Mouse (Mus musculus) stomach, postnatal 0 days (tissue): ENCODE measurements around the gene Ifitm7. TPM values are rescaled to one million over a fixed set of nuclear protein-coding genes. Genes with fewer than 3 reads are reported as not detected.

Experiments used
- ATAC-seq: fragments of 200-750 bp; cut with Nextera tagmentation; 2 replicates; pipeline ENCODE4 v1.8.0; 2017; ENCODE audit not compliant: low FRiP score, low TSS enrichment
- DNase-seq: peaks from one replicate; pipeline ENCODE4 v3.0.0-alpha.2; 2016; ENCODE audit warnings: low spot score
- H3K27ac ChIP-seq: fragments of 300-500 bp; sonication (generic); replicated peaks from 2 replicates; pipeline ENCODE4 v1.5.1; 2014; ENCODE audit warnings: mild to moderate bottlenecking, control low read depth
- H3K27me3 ChIP-seq: fragments of 300-500 bp; sonication (generic); 2 replicates; pipeline ENCODE4 v1.6.1; 2014; ENCODE audit warnings: low read length; ENCODE audit not compliant: control insufficient read depth, insufficient read depth
- H3K36me3 ChIP-seq: fragments of 300-500 bp; sonication (generic); 2 replicates; pipeline ENCODE4 v1.6.1; 2014; ENCODE audit warnings: low read length, mixed read lengths; ENCODE audit not compliant: control insufficient read depth, insufficient read depth
- H3K4me1 ChIP-seq: fragments of 300-500 bp; sonication (generic); replicated peaks from 2 replicates; pipeline ENCODE4 v1.6.1; 2014; ENCODE audit warnings: antibody characterized with exemption; ENCODE audit not compliant: control insufficient read depth, insufficient read depth
- H3K4me2 ChIP-seq: fragments of 300-500 bp; sonication (generic); replicated peaks from 2 replicates; pipeline ENCODE4 v1.6.1; 2014; ENCODE audit warnings: low read depth, mild to moderate bottlenecking, control low read depth, moderate library complexity
- H3K4me3 ChIP-seq: fragments of 300-500 bp; sonication (generic); 2 replicates; pipeline ENCODE4 v1.5.1; 2014; ENCODE audit warnings: low read depth, low read length, control low read depth
- H3K9ac ChIP-seq: fragments of 300-500 bp; sonication (generic); 2 replicates; pipeline ENCODE4 v1.6.1; 2014; ENCODE audit warnings: mild to moderate bottlenecking, low read length, control low read depth, mixed read lengths
- H3K9me3 ChIP-seq: fragments of 300-500 bp; sonication (generic); 2 replicates; pipeline ENCODE4 v1.6.1; 2016; ENCODE audit warnings: low read length; ENCODE audit not compliant: control insufficient read depth
- CTCF ChIP-seq: IDR thresholded peaks from 2 replicates; pipeline ENCODE4 v1.5.1; 2016; ENCODE audit warnings: antibody characterized with exemption, low read depth, mild to moderate bottlenecking, moderate library complexity
- EP300 ChIP-seq: optimal IDR thresholded peaks from 2 replicates; pipeline ENCODE3; 2016; ENCODE audit warnings: antibody characterized with exemption
- whole genome bisulfite sequencing: fragments of 180-500 bp; shearing (Covaris S2); extraction: QIAGEN DNeasy Blood & Tissue Kit; methylation state at CpG from one replicate; pipeline ENCODE4 v1.1.7; 2014; 5-methylcytosine and 5-hydroxymethylcytosine counted together
- polyA plus RNA-seq: library from polyadenylated mRNA; unstranded; fragments of >200 nt; fragmentation: Nextera tagmentation; extraction: Ambion mirVana; gene quantifications from 2 replicates; pipeline ENCODE4 v1.2.1, GENCODE M21; 2015

Ifitm7 gene
- polyA plus RNA-seq, 1 experiment from 2014 or later = not detected

GRCm38 (mm10) chr16:13972051-13972450 is 14.6 kb downstream of the Ifitm7 start:
- no peak for TF ChIP-seq CTCF
- no peak for TF ChIP-seq EP300
- H3K9me3 ChIP-seq = no peaks in the 10 kb centered on the region
- no peak for DNase-seq

GRCm38 (mm10) chr16:13969096-13969495 is 17.6 kb downstream of the Ifitm7 start:
- no peaks in the 10 kb centered on the region for H3K27me3 ChIP-seq
- no peak overlapping the region for H3K4me3 ChIP-seq
- H3K4me1 ChIP-seq = no peaks in the 10 kb centered on the region
- 27% methylated on average over 1 of the region's 1 CpGs for WGBS
- no peaks in the 10 kb centered on the region for H3K9me3 ChIP-seq
- TF ChIP-seq EP300 (no peak), CTCF (no peak)
- ATAC-seq (peak; percentile 61), DNase-seq (no peak)
- H3K27ac ChIP-seq = no peak overlapping the region
- no peak overlapping the region for H3K9ac ChIP-seq
- no peak overlapping the region for H3K4me2 ChIP-seq
- no peaks in the 10 kb centered on the region for H3K36me3 ChIP-seq

More at GRCm38 (mm10) chr16:13972051-13972450, 14.6 kb downstream of the Ifitm7 start:
- ATAC-seq = no peak
- 87% methylated on average over 8 of the region's 8 CpGs for WGBS
- no peak overlapping the region for H3K4me3 ChIP-seq
- H3K27ac ChIP-seq = no peak overlapping the region
- H3K27me3 ChIP-seq = no peaks in the 10 kb centered on the region
- no peaks in the 10 kb centered on the region for H3K36me3 ChIP-seq
- no peak overlapping the region for H3K9ac ChIP-seq
- no peak overlapping the region for H3K4me2 ChIP-seq
- H3K4me1 ChIP-seq = no peaks in the 10 kb centered on the region

- no peaks in the 10 kb centered on the region for H3K9me3 ChIP-seq
- no peak overlapping the region for H3K9ac ChIP-seq
- no peak for TF ChIP-seq CTCF
- TF ChIP-seq EP300 = no peak
- no peak overlapping the region for H3K4me2 ChIP-seq
- no peak overlapping the region for H3K27ac ChIP-seq
- H3K4me1 ChIP-seq = no peaks in the 10 kb centered on the region
- no peak for DNase-seq
- no peak overlapping the region for H3K4me3 ChIP-seq
- 14% methylated on average over 1 of the region's 1 CpGs for WGBS
- H3K27me3 ChIP-seq = no peaks in the 10 kb centered on the region
- ATAC-seq = no peak
- no peaks in the 10 kb centered on the region for H3K36me3 ChIP-seq
Observed at GRCm38 (mm10) chr16:13962053-13962452, 24.6 kb downstream of the Ifitm7 start.

- H3K36me3 ChIP-seq = no peaks in the 10 kb centered on the region
- no peak overlapping the region for H3K9ac ChIP-seq
- no peak for TF ChIP-seq CTCF
- TF ChIP-seq EP300 = no peak
- H3K9me3 ChIP-seq = no peaks in the 10 kb centered on the region
- no peak overlapping the region for H3K27ac ChIP-seq
- 68% methylated on average over 3 of the region's 3 CpGs for WGBS
- no peak overlapping the region for H3K4me2 ChIP-seq
- DNase-seq = no peak
- H3K4me3 ChIP-seq = no peak overlapping the region
- no peaks in the 10 kb centered on the region for H3K27me3 ChIP-seq
- H3K4me1 ChIP-seq = no peaks in the 10 kb centered on the region
- no peak for ATAC-seq
Observed at GRCm38 (mm10) chr16:13951245-13951644, 35.4 kb downstream of the Ifitm7 start.

GRCm38 (mm10) chr16:13946306-13946705 is 40.4 kb downstream of the Ifitm7 start:
- H3K4me3 ChIP-seq = no peak overlapping the region
- TF ChIP-seq CTCF = no peak
- TF ChIP-seq EP300 = no peak
- WGBS = 89% methylated on average over 1 of the region's 1 CpGs
- no peak overlapping the region for H3K9ac ChIP-seq
- H3K4me1 ChIP-seq = no peaks in the 10 kb centered on the region
- no peak overlapping the region for H3K27ac ChIP-seq
- ATAC-seq = no peak
- H3K4me2 ChIP-seq = no peak overlapping the region
- H3K36me3 ChIP-seq = no peaks in the 10 kb centered on the region
- DNase-seq = no peak
- no peaks in the 10 kb centered on the region for H3K27me3 ChIP-seq
- H3K9me3 ChIP-seq = no peaks in the 10 kb centered on the region

GRCm38 (mm10) chr16:13945153-13945552 is 41.5 kb downstream of the Ifitm7 start:
- Histone ChIP-seq H3K36me3 (no peaks in the 10 kb centered on the region), H3K4me1 (no peaks in the 10 kb centered on the region), H3K27ac (no peak overlapping the region), H3K9me3 (no peaks in the 10 kb centered on the region), H3K4me3 (no peak overlapping the region), H3K4me2 (no peak overlapping the region), H3K27me3 (no peaks in the 10 kb centered on the region), H3K9ac (no peak overlapping the region)
- no peak for DNase-seq
- ATAC-seq = no peak
- no peak for TF ChIP-seq EP300
- no peak for TF ChIP-seq CTCF
- 61% methylated on average over 4 of the region's 4 CpGs for WGBS
